Mouse (Mus musculus) liver, adult 2 months (tissue): ENCODE data around the gene Dlgap5.
"Not testable (repeated sequence)": the region's sequence is repeated elsewhere in the genome, so short reads cannot be mapped to it uniquely, and the experiment has no call there.

ENCODE experiments used
- CTCF ChIP-seq: fragments of 200-500 bp; IDR thresholded peaks from 2 replicates; pipeline ENCODE4 v1.5.1; 2011; ENCODE audit warnings: low read depth, low read length, control low read depth
- POLR2A ChIP-seq: fragments of 200-500 bp; IDR thresholded peaks from 2 replicates; pipeline ENCODE4 v1.6.1; 2011; ENCODE audit warnings: low read length, control low read depth; ENCODE audit not compliant: insufficient read depth; ENCODE audit errors: extremely low read depth

GRCm38 (mm10) chr14:47450121-47450520 is 31.9 kb upstream of the Dlgap5 start, which contains the start of gene Fbxo34:
- not testable (repeated sequence) for TF ChIP-seq CTCF, POLR2A
